Mouse (Mus musculus) monocyte, adult 5-6 weeks (primary cell): ENCODE data around the gene Vmn1r47. TPM values are rescaled to one million over a fixed set of nuclear protein-coding genes. Genes with fewer than 3 reads are reported as not detected.
"Not testable (repeated sequence)": the region's sequence is repeated elsewhere in the genome, so short reads cannot be mapped to it uniquely, and the experiment has no call there.

Experiments
- ATAC-seq: fragments of 153-309, 156-312 bp; replicated peaks from 2 replicates; pipeline ENCODE4 v1.8.0; 2017; ENCODE audit warnings: mild to moderate bottlenecking; ENCODE audit not compliant: low TSS enrichment, insufficient number of reproducible peaks, severe bottlenecking, poor library complexity, low FRiP score
- total RNA-seq: library from RNA; stranded (forward); fragments of 200-1000, 200-491, 200-594 nt; gene quantifications from 3 replicates; pipeline ENCODE4 v1.2.3, GENCODE M21; 2017

Vmn1r47 gene
- total RNA-seq = 0.10 TPM in 1 of 3 replicates, not detected in the others

DNA sequence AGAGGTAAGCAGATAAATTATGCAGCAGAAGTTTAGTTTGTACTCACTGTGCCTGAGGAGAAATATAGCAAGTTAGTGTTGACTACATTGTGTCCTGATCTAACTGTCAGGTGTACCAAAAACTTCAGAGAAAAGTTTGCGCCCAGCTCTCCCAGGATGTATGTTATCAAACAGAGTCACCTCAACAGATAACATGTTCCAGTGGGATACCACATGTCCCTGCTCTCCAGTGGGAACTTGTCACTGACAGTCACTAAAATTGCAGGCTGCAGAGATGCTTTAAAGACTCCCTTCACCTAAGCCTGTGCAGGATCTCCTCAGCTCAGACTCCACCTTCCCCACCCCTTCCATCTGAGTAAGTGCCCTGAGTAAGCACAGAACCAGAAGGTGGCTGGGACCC, at the start of gene Vmn1r47:
Gene Vmn1r47, plus strand, starts transcription at position 301 of the 400 bp plus-strand sequence.
- ATAC-seq = not testable (repeated sequence)

DNA sequence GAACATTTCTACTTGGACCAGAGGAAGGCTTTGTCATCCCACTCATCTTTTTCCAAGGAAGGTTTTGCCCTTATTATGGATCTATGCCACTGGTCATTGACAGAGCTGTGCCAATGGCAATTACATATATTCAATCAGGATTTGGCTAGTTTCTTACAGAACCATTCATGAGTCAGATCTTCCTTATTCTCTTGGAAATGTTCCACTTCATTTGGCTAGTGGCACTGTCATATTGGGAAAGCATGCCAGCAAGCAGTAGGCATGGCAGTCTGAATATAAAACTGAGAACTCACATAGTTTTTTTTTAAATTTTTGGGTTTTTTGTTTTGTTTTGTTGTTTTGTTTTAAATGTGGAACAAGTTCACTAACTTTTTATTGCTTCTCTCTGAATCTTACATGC, 49.6 kb upstream of the Vmn1r47 start:
- no peak for ATAC-seq

DNA sequence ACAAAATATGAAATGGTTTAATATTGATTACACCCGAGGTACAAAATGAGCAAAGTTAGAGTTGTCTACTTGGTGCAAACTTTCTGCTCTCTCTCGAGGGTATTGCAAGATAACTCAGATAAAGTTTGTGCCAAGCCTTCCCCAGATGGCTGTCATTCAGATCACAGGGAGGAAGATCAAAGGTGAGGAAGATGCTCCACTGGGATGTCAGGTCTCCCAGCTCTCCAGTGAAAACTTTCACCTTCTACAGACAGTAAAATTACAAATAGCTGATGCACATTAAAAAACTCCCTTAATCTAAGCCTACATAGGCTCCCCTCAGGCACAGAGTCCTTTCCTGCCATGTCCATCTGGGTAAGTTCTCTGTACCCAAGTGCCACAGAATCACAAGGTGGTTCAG, 46.9 kb upstream of the Vmn1r47 start, which contains the start of gene Vmn1r46:
Gene Vmn1r46, plus strand, starts transcription at position 301 of the 400 bp plus-strand sequence.
- ATAC-seq = no peak

DNA sequence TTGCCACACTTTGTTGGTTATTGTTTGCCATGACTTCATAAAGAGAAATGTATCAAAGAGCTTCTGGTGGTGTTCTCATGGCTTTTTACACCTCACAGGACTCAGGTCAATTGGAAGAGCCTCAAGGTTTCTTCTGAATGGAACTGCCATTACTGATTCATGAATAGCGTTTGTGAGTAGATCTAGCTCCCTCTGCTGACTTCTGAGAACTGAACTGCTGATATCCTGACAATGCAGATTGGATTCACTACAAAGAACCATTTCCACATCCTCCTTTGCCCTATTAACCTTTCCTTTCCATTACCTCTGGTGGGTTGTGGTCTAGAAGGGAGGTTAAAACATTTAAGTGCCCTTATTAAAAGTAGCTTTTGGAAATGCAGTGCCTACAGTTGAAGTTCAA, 30.0 kb upstream of the Vmn1r47 start:
- no peak for ATAC-seq

DNA sequence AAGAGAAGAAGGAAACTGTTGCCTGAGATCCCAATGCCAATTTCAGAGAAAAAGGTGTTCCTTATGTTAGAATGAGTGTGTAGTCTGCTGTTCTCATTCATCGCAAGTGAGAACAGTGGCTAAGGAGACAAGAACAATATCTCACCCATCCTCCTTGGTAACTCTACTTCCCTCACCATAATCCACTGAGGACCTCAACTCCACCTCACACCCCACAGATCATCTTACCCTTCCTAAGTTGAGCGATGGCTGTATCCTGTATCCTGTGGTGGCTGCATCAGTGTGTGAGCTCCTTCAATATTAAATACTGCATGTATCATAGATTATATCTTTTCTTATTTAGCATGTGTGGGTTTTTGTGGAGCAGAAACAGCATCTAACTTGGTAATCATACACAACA, 20.8 kb downstream of the Vmn1r47 start, which contains the start of gene Vmn1r48:
Gene Vmn1r48, minus strand, starts transcription at position 101 of the 400 bp plus-strand sequence.
- ATAC-seq = not testable (repeated sequence)

Other genes starting within 250 kb of the Vmn1r47 start
- not detected in 3 replicates for gene Vmn1r42, start 139.7 kb upstream of the Vmn1r47 start, total RNA-seq
- gene Vmn1r43, start 139.7 kb upstream of the Vmn1r47 start, total RNA-seq = not detected in 3 replicates
- gene Vmn1r44, start 132.5 kb upstream of the Vmn1r47 start, total RNA-seq = not detected in 3 replicates
- not detected in 3 replicates for gene Vmn1r45, start 75.5 kb upstream of the Vmn1r47 start, total RNA-seq
- gene Vmn1r46, start 46.8 kb upstream of the Vmn1r47 start, total RNA-seq = not detected in 3 replicates
- not detected in 3 replicates for gene Vmn1r48, start 20.7 kb downstream of the Vmn1r47 start, total RNA-seq
- not detected in 3 replicates for gene Vmn1r49, start 62.4 kb downstream of the Vmn1r47 start, total RNA-seq
- not detected in 3 replicates for gene Vmn1r50, start 85.3 kb downstream of the Vmn1r47 start, total RNA-seq
- not detected in 3 replicates for gene Vmn1r51, start 106.4 kb downstream of the Vmn1r47 start, total RNA-seq
- gene Vmn1r52, start 158.7 kb downstream of the Vmn1r47 start, total RNA-seq = not detected in 3 replicates
- not detected in 3 replicates for gene V1ra8, start 186.6 kb downstream of the Vmn1r47 start, total RNA-seq
- gene Vmn1r53, start 208.3 kb downstream of the Vmn1r47 start, total RNA-seq = not detected in 3 replicates
- not detected in 3 replicates for gene Vmn1r54, start 230.2 kb downstream of the Vmn1r47 start, total RNA-seq